Mouse (Mus musculus) liver, embryonic 13.5 days (tissue): ENCODE measurements around the gene Spcs3. TPM values are rescaled to one million over a fixed set of nuclear protein-coding genes. Genes with fewer than 3 reads are reported as not detected.

Source experiments
- polyA plus RNA-seq: library from polyadenylated mRNA; unstranded; fragments of >200 nt; fragmentation: Nextera tagmentation; extraction: Ambion mirVana; gene quantifications from 2 replicates; pipeline ENCODE4 v1.2.1, GENCODE M21; 2015

The Spcs3 gene
- polyA plus RNA-seq, 1 experiment from 2014 or later = 71.9 TPM

Other genes with a start within 250 kb of the Spcs3 start
- gene Asb5, start 418 bp downstream of the Spcs3 start, polyA plus RNA-seq = 1.1 and 1.4 TPM in 2 replicates
- gene Spata4, start 70.8 kb upstream of the Spcs3 start, polyA plus RNA-seq = not detected in 2 replicates